ENCODE assay signal across 29 mouse cellular contexts in genomic region chr13:98792864-98793263, GRCm38 (mm10).
"Had no signal": no experiment of that assay in that cellular context is flagged by ENCODE, and none has a peak within 500 bp of the region (broad histone marks: within the 10 kb centered on the region; RNA-seq: fewer than 3 reads in every experiment).

No protein-coding gene starts in this region.

- DNase-seq: left cerebral cortex, postnatal 4 days; liver; liver, embryonic 13.5 days; liver, postnatal 0 days; lung, adult 18-20 months; lung, adult 2 months; lung, embryonic 14.5 days; lung, postnatal 10 days; lung, postnatal 14 days; lung, postnatal 36 days; lung, postnatal 4 days; midbrain, embryonic 14.5 days had no signal

- H3K9ac ChIP-seq: limb, embryonic 12.5 days; limb, embryonic 13.5 days; limb, embryonic 15.5 days; liver, embryonic 12.5 days; liver, embryonic 13.5 days; liver, embryonic 14.5 days; liver, embryonic 15.5 days; liver, postnatal 0 days; lung, embryonic 14.5 days; lung, embryonic 15.5 days; midbrain, embryonic 12.5 days; midbrain, embryonic 13.5 days; midbrain, embryonic 15.5 days had no signal

- H3K27ac ChIP-seq: limb, embryonic 10.5 days; limb, embryonic 12.5 days; limb, embryonic 13.5 days; limb, embryonic 15.5 days; liver, embryonic 12.5 days; liver, embryonic 13.5 days; liver, embryonic 14.5 days; liver, embryonic 15.5 days; lung, embryonic 15.5 days; macrophage; midbrain, embryonic 10.5 days; midbrain, embryonic 12.5 days; midbrain, embryonic 13.5 days; midbrain, embryonic 15.5 days had no signal

- H3K4me1 ChIP-seq: limb, embryonic 10.5 days; limb, embryonic 12.5 days; limb, embryonic 13.5 days; limb, embryonic 15.5 days; liver, embryonic 12.5 days; liver, embryonic 15.5 days; lung, embryonic 15.5 days; midbrain, embryonic 10.5 days; midbrain, embryonic 12.5 days; midbrain, embryonic 13.5 days; midbrain, embryonic 15.5 days had no signal

- H3K4me2 ChIP-seq: limb, embryonic 12.5 days; limb, embryonic 13.5 days; limb, embryonic 15.5 days; liver, embryonic 11.5 days; liver, embryonic 12.5 days; liver, embryonic 13.5 days; liver, embryonic 15.5 days; lung, embryonic 14.5 days; lung, embryonic 15.5 days; midbrain, embryonic 11.5 days; midbrain, embryonic 12.5 days; midbrain, embryonic 13.5 days; midbrain, embryonic 15.5 days had no signal

- H3K27me3 ChIP-seq: limb, embryonic 12.5 days; limb, embryonic 13.5 days; limb, embryonic 15.5 days; liver, embryonic 12.5 days; liver, embryonic 13.5 days; liver, embryonic 15.5 days; lung, embryonic 15.5 days; megakaryocyte, embryonic 14.5 days; midbrain, embryonic 12.5 days; midbrain, embryonic 13.5 days; midbrain, embryonic 15.5 days had no signal

- H3K4me3 ChIP-seq: limb, embryonic 10.5 days; limb, embryonic 12.5 days; limb, embryonic 13.5 days; limb, embryonic 15.5 days; liver, embryonic 12.5 days; liver, embryonic 13.5 days; liver, embryonic 15.5 days; lung, embryonic 15.5 days; midbrain, embryonic 10.5 days; midbrain, embryonic 12.5 days; midbrain, embryonic 13.5 days; midbrain, embryonic 15.5 days; myocyte had no signal

- H3K9me3 ChIP-seq: limb, embryonic 10.5 days; limb, embryonic 12.5 days; limb, embryonic 13.5 days; limb, embryonic 15.5 days; liver, embryonic 12.5 days; liver, embryonic 13.5 days; liver, embryonic 15.5 days; lung, embryonic 15.5 days; megakaryocyte, embryonic 14.5 days; midbrain, embryonic 10.5 days; midbrain, embryonic 12.5 days; midbrain, embryonic 13.5 days; midbrain, embryonic 15.5 days had no signal
